Mouse (Mus musculus) cerebellum, postnatal 10 days (tissue): Measurements from ENCODE around the gene Olfr775.

Experiments
- DNase-seq, 2 experiments: peaks; one replicate each; pipeline ENCODE4 v3.0.0; 2021; ENCODE audit warnings: mixed read lengths in 2 of 2

The Olfr775 gene

GRCm38 (mm10) chr10:129248112-129248511 lies at the start of gene Olfr775:
TSS of gene Olfr775 (plus strand) at chr10:129248412.
- DNase-seq: no peak

- no peak for DNase-seq
These were observed 17.5 kb upstream of the Olfr775 start for GRCm38 (mm10) chr10:129230737-129231136.

GRCm38 (mm10) chr10:129235904-129236303 lies 12.3 kb upstream of the Olfr775 start, which contains the start of gene Olfr774:
TSS of gene Olfr774 (plus strand) at chr10:129236204.
- no peak for DNase-seq

- DNase-seq: no peak
These were observed 10.6 kb downstream of the Olfr775 start, which contains the start of gene Olfr776 for GRCm38 (mm10) chr10:129258827-129259226. TSS of gene Olfr776 (plus strand) at chr10:129259127.

- DNase-seq: no peak
These were observed 22.9 kb downstream of the Olfr775 start, which contains the start of gene Olfr777 for GRCm38 (mm10) chr10:129271081-129271535. TSS of gene Olfr777 (minus strand) at chr10:129271485.
